Mouse (Mus musculus) ES-E14 (cell line): ENCODE measurements around the gene Pik3cg. TPM values are rescaled to one million over a fixed set of nuclear protein-coding genes. Genes with fewer than 3 reads are reported as not detected.

Source experiments
- DNase-seq: peaks from one replicate; pipeline ENCODE4 v3.0.0-alpha.2; 2013; ENCODE audit warnings: low read depth, low spot score
- H3K27ac ChIP-seq: 2 replicates; pipeline ENCODE4 v1.5.1; 2012; ENCODE audit warnings: low read depth, mild to moderate bottlenecking, low read length, moderate library complexity, mixed read lengths; ENCODE audit not compliant: poor library complexity, insufficient read depth, severe bottlenecking
- H3K36me3 ChIP-seq: 2 replicates; pipeline ENCODE4 v1.6.1; 2012; ENCODE audit warnings: mild to moderate bottlenecking, low read length, moderate library complexity, mixed read lengths; ENCODE audit not compliant: control insufficient read depth, poor library complexity, insufficient read depth, severe bottlenecking
- H3K4me1 ChIP-seq, 2 experiments: fragments of 150-350 bp in 1 of 2; sonication (generic) in 1 of 2; 2 replicates each; pipeline ENCODE4 v1.6.1; 2012; ENCODE audit warnings: low read length in 2 of 2, mild to moderate bottlenecking in 1 of 2, mixed read lengths in 1 of 2; ENCODE audit not compliant: control insufficient read depth in 2 of 2, insufficient read depth in 2 of 2, poor library complexity in 1 of 2
- H3K4me3 ChIP-seq, 2 experiments: fragments of 150-350 bp in 1 of 2; sonication (generic) in 1 of 2; 2 replicates each; pipeline ENCODE4 v1.5.1; 2012; ENCODE audit warnings: low read length in 2 of 2, low read depth in 1 of 2, mild to moderate bottlenecking in 1 of 2, mixed read lengths in 1 of 2; ENCODE audit not compliant: insufficient read depth in 1 of 2, poor library complexity in 1 of 2, severe bottlenecking in 1 of 2
- H3K9ac ChIP-seq: 2 replicates; pipeline ENCODE4 v1.6.1; 2012; ENCODE audit warnings: low read depth, mild to moderate bottlenecking, low read length, mixed read lengths; ENCODE audit not compliant: poor library complexity, insufficient read depth, severe bottlenecking
- H3K9me3 ChIP-seq: fragments of 150-350 bp; sonication (generic); 2 replicates; pipeline ENCODE4 v1.6.1; 2012; ENCODE audit warnings: low read depth, mild to moderate bottlenecking, low read length; ENCODE audit not compliant: control insufficient read depth, insufficient read depth
- CHD2 ChIP-seq: IDR thresholded peaks from 2 replicates; pipeline ENCODE4 v1.6.1; 2014; ENCODE audit warnings: mild to moderate bottlenecking, low read depth, low read length, inconsistent platforms
- HCFC1 ChIP-seq: IDR thresholded peaks from 2 replicates; pipeline ENCODE4 v1.6.1; 2012; ENCODE audit warnings: low read length, inconsistent platforms, borderline replicate concordance; ENCODE audit not compliant: insufficient read depth
- MAFK ChIP-seq: IDR thresholded peaks from 2 replicates; pipeline ENCODE4 v1.6.1; 2014; ENCODE audit warnings: mild to moderate bottlenecking, low read depth, low read length, inconsistent platforms; ENCODE audit not compliant: insufficient read depth
- ZC3H11A ChIP-seq: IDR thresholded peaks from 2 replicates; pipeline ENCODE4 v1.6.1; 2012; ENCODE audit warnings: low read depth, mild to moderate bottlenecking, inconsistent platforms, low read length, borderline replicate concordance
- ZNF384 ChIP-seq: IDR thresholded peaks from 2 replicates; pipeline ENCODE4 v1.6.1; 2012; ENCODE audit warnings: low read depth, low read length, inconsistent platforms
- in situ Hi-C, 2 experiments: fragments of 600-800 bp; cut with MboI; formaldehyde crosslinking; loops; one replicate each; pipeline ENCODE4 v1.15.1; 2025; ENCODE audit warnings: low sequenced_read_pairs in 2 of 2, inconsistent platforms in 1 of 2; ENCODE audit not compliant: unreplicated experiment in 2 of 2
- total RNA-seq: library from RNA; depleted of rRNA; stranded (reverse); fragments of 300-350 nt; gene quantifications from 2 replicates; pipeline ENCODE4 v1.2.3, GENCODE M21; 2012

The Pik3cg gene
- total RNA-seq, 1 experiment: 0.13 TPM

- in situ Hi-C loops: no loop called here
- H3K36me3 ChIP-seq: no peaks in the 10 kb centered on the region
- no peak overlapping the region for H3K4me3 ChIP-seq
- H3K9me3 ChIP-seq: no peaks in the 10 kb centered on the region
- TF ChIP-seq ZNF384 (no peak), CHD2 (no peak), ZC3H11A (no peak), MAFK (no peak), HCFC1 (no peak)
- no peak overlapping the region for H3K9ac ChIP-seq
- H3K4me1 ChIP-seq: no peaks in the 10 kb centered on the region
- no peak for DNase-seq
- no peak overlapping the region for H3K27ac ChIP-seq
Measured at GRCm38 (mm10) chr12:32127599-32128507, 80.6 kb downstream of the Pik3cg start.

- in situ Hi-C loops: no loop called here
- H3K27ac ChIP-seq: no peak overlapping the region
- no peaks in the 10 kb centered on the region for H3K36me3 ChIP-seq
- no peak overlapping the region for H3K4me3 ChIP-seq
- TF ChIP-seq ZC3H11A: no peak
- no peak for TF ChIP-seq HCFC1
- TF ChIP-seq ZNF384: no peak
- TF ChIP-seq CHD2: no peak
- TF ChIP-seq MAFK: no peak
- DNase-seq: no peak
- H3K9ac ChIP-seq: no peak overlapping the region
- H3K4me1 ChIP-seq: no peaks in the 10 kb centered on the region
- no peaks in the 10 kb centered on the region for H3K9me3 ChIP-seq
Measured at GRCm38 (mm10) chr12:32127158-32127557, 81.3 kb downstream of the Pik3cg start.

- DNase-seq: no peak
- no peak overlapping the region for H3K27ac ChIP-seq
- TF ChIP-seq HCFC1 (no peak), ZNF384 (no peak), MAFK (no peak), CHD2 (no peak), ZC3H11A (no peak)
- no peaks in the 10 kb centered on the region for H3K9me3 ChIP-seq
- no peaks in the 10 kb centered on the region for H3K36me3 ChIP-seq
- no peak overlapping the region for H3K4me3 ChIP-seq
- no peak overlapping the region for H3K9ac ChIP-seq
- in situ Hi-C loops: no loop called here
- H3K4me1 ChIP-seq: no peaks in the 10 kb centered on the region
Measured at GRCm38 (mm10) chr12:32124456-32124855, 84.0 kb downstream of the Pik3cg start.

GRCm38 (mm10) chr12:32124030-32124429 lies 84.4 kb downstream of the Pik3cg start:
- H3K27ac ChIP-seq: no peak overlapping the region
- TF ChIP-seq HCFC1: no peak
- no peak for TF ChIP-seq ZNF384
- TF ChIP-seq ZC3H11A: no peak
- no peak for TF ChIP-seq CHD2
- TF ChIP-seq MAFK: no peak
- in situ Hi-C loops: no loop called here
- H3K9me3 ChIP-seq: no peaks in the 10 kb centered on the region
- no peak for DNase-seq
- H3K36me3 ChIP-seq: no peaks in the 10 kb centered on the region
- H3K9ac ChIP-seq: no peak overlapping the region
- H3K4me3 ChIP-seq: no peak overlapping the region
- H3K4me1 ChIP-seq: no peaks in the 10 kb centered on the region
